In the genomic region with DNA sequence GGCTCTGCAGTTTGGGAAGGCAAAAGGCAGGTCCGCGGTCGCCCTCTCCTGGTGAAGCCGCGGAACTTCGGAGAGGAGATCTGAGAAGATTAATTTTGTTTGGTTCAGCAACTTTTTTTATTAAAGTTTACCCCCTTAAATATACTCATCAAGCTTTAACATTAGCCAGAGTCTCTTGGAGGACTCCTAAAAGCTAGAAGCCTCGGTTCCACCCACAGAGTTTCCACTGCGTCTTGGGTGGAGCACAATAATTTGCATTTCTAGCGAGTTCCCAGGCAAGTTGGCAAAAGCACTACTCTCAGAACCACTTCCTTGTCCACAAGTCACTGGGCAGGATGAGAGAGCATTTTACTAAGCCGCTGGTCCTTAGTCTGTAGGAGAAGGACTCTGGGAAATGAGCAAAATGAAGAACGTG, we compare ENCODE assay signal across 8 mouse cellular contexts.
DNase-seq lines count a peak whose midpoint lies in the region; ATAC-seq and TF ChIP-seq lines count a peak whose summit lies in the region.

No protein-coding gene starts in this region.

- H3K4me2 ChIP-seq in kidney, embryonic 14.5 days (replicated peaks; ENCODE audit: low read depth, low read length), result peak overlapping the region; percentile 58

- WGBS in heart, embryonic 10.5 days, result 6% methylated on average over 11 of the region's 11 CpGs
- WGBS in kidney, embryonic 14.5 days, result 6% methylated on average over 11 of the region's 11 CpGs

- no peaks in the 10 kb centered on the region for H3K9me3 ChIP-seq in heart, embryonic 10.5 days
- no peaks in the 10 kb centered on the region for H3K9me3 ChIP-seq in kidney, embryonic 14.5 days (ENCODE audit: control insufficient read depth, low read length)

- H3K9ac ChIP-seq in kidney, embryonic 14.5 days (ENCODE audit: low read depth, low read length), result peak overlapping the region; percentile 53; the same call in 1 of the 2 replicates

- H3K36me3 ChIP-seq in heart, embryonic 10.5 days, result no peaks in the 10 kb centered on the region
- H3K36me3 ChIP-seq in kidney, embryonic 14.5 days (ENCODE audit: control insufficient read depth, insufficient read depth, low read length), result no peaks in the 10 kb centered on the region

- peaks cover 28% of the 10 kb centered on the region for H3K4me1 ChIP-seq in bone marrow macrophage, adult 2 months (ENCODE audit: control insufficient read depth, insufficient read depth, low read length)
- H3K4me1 ChIP-seq in embryonic fibroblast, embryonic 13.5 days (ENCODE audit: control insufficient read depth, insufficient read depth, low read length), result peaks cover 10% of the 10 kb centered on the region
- peaks cover 23% of the 10 kb centered on the region for H3K4me1 ChIP-seq in heart, embryonic 10.5 days
- H3K4me1 ChIP-seq in kidney, embryonic 14.5 days (ENCODE audit: control insufficient read depth, insufficient read depth, low read length), result no peaks in the 10 kb centered on the region

- peak overlapping the region; percentile 82 for H3K27ac ChIP-seq in bone marrow macrophage, adult 2 months (ENCODE audit: insufficient read depth, low read depth, low read length)
- peak overlapping the region; percentile 27; the same call in 1 of the 2 replicates for H3K27ac ChIP-seq in embryonic fibroblast, embryonic 13.5 days (ENCODE audit: insufficient read depth, low read length)
- peak overlapping the region; percentile 93 for H3K27ac ChIP-seq in heart, embryonic 10.5 days
- H3K27ac ChIP-seq in kidney, embryonic 14.5 days (ENCODE audit: low read depth, low read length), result no peak overlapping the region

- peak overlapping the region; percentile 33 for H3K4me3 ChIP-seq in bone marrow macrophage, adult 2 months (ENCODE audit: insufficient read depth, low read length)
- H3K4me3 ChIP-seq in embryonic fibroblast, embryonic 13.5 days (ENCODE audit: insufficient read depth, low read length), result no peak overlapping the region
- peak overlapping the region; percentile 62 for H3K4me3 ChIP-seq in heart, embryonic 10.5 days
- peak overlapping the region; percentile 42 for H3K4me3 ChIP-seq in kidney, embryonic 14.5 days (ENCODE audit: low read length)

- no peak for TF ChIP-seq POLR2A in bone marrow macrophage, adult 2 months (IDR thresholded peaks at IDR 0.05; ENCODE audit: borderline replicate concordance, low read depth, low read length)
- no peak for TF ChIP-seq POLR2A in embryonic fibroblast, embryonic 13.5 days (IDR thresholded peaks at IDR 0.05; ENCODE audit: low read depth, low read length)

- DNase-seq in A20 (ENCODE audit: low read depth, low spot score) (peak; percentile 87), liver (peak; percentile 91)
- DNase-seq in heart, embryonic 10.5 days (ENCODE audit: low spot score), result peak; percentile 88
- peak; percentile 41 to 56 for DNase-seq in monocyte, adult 2 months (ENCODE audit: low read depth in 1 of 2, low spot score in 2 of 2)
- peak; percentile 88 to 90 for DNase-seq in spleen, postnatal 36 days (ENCODE audit: low spot score in 2 of 2)

- TF ChIP-seq CTCF in bone marrow macrophage, adult 2 months (IDR thresholded peaks at IDR 0.05; ENCODE audit: low read depth, low read length), result peak; percentile 82
- peak; percentile 66; the same call in 1 of the 2 replicates for TF ChIP-seq CTCF in embryonic fibroblast, embryonic 13.5 days (IDR thresholded peaks at IDR 0.05; ENCODE audit: borderline replicate concordance, insufficient read depth, low read length)

- peak; percentile 12; the same call in 1 of the 2 replicates for ATAC-seq in kidney, embryonic 14.5 days (ENCODE audit: low FRiP score, low TSS enrichment)

- no peaks in the 10 kb centered on the region for H3K27me3 ChIP-seq in heart, embryonic 10.5 days (ENCODE audit: insufficient read depth, poor library complexity, severe bottlenecking)
- no peaks in the 10 kb centered on the region for H3K27me3 ChIP-seq in kidney, embryonic 14.5 days (ENCODE audit: control insufficient read depth, insufficient read depth, low read length)
